Mouse (Mus musculus): ENCODE data around the gene Ltf.
A peak's percentile ranks its signal among the peaks of the same experiment; 100 is the strongest.

Ltf gene

DNA sequence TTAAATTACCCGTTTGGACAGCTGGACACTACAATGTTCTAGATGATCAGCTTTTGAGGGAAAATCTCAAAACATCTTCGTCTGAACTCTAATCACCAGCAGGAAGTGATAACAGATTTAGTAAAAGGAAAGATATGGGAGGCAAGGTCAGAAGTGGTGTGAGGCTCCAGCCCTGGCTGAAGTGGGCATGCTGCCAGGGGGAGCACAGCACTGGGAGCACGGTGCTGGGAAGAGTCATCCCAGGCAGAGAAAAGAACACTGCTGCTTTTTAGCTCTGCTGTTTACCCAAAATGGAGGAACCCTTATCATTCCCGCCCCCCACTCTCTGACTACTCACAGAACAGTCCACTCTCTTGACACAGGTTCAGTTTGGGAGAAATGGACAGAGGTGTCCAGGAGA lies 20.9 kb downstream of the Ltf start:
- DNase-seq (ENCODE audit: low read depth): no peak

GRCm38 (mm10) chr9:111042266-111042665 lies 23.2 kb downstream of the Ltf start:
- DNase-seq (ENCODE audit: low read depth): no peak

GRCm38 (mm10) chr9:111046222-111046621 lies 27.2 kb downstream of the Ltf start:
- DNase-seq (ENCODE audit: low read depth): peak; percentile 67

GRCm38 (mm10) chr9:111047266-111047665 lies 28.2 kb downstream of the Ltf start:
- peak; percentile 66 for DNase-seq (ENCODE audit: low read depth)

DNA sequence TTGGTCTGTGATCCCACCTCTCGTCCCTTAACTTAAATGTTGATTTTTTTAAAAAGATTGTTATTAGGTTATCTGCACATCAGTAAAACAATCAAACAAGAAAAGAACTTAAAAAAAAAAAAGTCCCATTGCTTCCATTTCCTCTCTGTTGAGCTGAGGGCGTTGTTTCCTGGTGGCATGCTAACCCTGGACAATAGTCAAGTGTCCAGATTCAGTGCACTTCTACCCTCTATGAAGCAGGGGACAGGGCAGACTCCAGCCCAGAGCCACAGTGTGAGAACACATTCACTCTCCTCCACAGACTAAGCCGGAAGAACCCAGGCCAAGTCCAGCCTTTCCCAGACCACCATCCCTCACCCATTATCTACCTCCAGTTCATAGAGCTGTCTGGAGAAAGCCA lies 29.4 kb downstream of the Ltf start:
- no peak for DNase-seq (ENCODE audit: low read depth)

DNA sequence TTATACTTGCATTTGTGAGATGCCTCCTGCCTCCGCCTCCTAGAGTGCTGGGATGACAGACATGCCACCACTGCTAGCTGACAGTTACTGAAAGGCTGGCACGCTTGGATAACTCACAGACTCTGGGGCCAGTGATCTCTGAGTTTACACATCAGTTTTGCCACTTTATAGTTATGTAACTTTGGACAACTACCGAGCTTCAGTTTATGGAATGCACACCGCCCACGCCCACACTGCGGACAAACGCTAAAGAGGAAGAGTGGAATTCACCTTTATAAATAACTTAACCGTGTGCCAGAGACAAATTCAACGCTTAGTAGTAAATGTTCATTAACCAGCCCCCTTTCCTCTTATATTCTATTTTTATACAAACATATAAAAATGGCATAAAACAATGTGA lies 35.9 kb downstream of the Ltf start:
- no peak for DNase-seq (ENCODE audit: low read depth)

GRCm38 (mm10) chr9:111055800-111056518 lies 36.9 kb downstream of the Ltf start:
- DNase-seq (ENCODE audit: low read depth): peak; percentile 73

GRCm38 (mm10) chr9:111056519-111056797 lies 37.4 kb downstream of the Ltf start:
- peak; percentile 80 for DNase-seq (ENCODE audit: low read depth)

DNA sequence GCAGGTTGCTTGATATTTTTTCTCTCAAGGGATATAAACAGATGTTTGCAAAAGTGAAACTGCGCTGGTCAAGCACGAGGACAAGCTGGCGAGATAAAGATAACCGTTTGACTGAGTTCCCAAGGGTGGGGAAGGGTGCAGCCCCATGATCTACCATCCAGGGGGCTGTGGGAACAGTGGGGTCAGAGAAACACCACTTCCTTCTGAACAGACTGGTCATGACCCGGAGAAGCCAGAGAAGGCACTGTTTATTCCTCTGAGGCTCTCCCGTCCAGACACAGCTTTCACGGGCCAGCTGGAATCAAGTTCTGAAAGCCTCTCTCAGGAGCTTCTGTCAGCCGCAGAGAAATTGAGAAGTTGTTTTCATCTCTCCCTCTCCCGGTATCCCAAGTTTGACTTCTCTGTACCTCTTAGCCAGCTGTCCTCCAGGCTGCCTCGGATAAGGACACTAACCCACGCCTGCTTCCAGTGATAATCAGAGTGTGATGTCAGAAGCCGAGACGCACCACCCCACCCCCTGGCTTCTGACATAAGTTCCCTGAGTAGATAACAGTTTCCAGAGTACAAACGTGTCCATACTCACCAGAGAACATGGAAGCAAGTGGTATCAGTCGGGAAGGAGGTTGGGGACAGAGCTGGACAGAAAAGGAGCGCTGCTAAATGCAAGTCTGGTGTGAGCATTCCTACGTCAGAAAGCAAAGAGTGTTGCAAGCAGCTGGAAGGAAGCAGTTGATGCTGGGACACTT lies 37.9 kb downstream of the Ltf start, which contains the start of gene Ccrl2:
Gene Ccrl2, minus strand, starts transcription at position 722 of the 746 bp plus-strand sequence.
- DNase-seq (ENCODE audit: low read depth): peak; percentile 82

DNA sequence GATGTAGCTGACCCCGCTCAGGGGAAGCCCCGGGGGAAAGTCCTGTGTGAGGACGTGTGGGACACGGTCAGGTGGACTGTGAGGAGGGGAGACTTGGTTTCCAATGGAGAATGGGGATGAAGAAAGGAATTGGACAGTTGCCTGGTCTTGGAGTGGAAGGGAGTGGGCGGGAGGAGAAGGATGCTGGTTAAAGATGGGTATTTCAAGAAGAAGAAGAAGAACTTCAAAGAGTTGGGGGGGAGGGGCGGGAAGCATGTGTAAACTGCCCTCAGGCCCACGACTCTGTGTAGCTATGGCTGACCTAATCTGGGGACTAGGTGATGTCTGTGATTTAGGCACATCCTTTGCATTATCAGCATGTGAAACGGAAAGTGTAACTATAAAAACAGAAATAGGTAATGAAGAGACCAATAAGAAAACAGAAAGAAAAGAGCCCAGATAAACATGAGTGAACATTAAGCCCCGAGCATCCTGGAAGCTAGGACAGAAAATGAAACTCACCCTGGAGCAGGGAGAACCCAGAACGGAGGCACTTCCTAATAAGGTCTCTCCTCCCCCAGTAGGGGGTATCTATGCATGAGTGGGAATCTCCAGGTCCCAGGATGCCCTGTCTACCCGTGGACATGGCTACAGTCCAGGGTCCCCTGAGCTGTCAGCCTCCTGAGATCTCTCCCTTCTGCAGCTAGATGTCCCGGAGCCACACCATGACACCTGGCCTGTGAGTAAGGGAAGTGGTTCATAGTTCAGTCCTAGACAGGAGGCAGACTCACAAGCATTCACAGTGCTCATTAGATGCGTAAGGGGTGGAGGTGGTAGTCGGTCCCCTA lies 38.7 kb downstream of the Ltf start:
- DNase-seq (ENCODE audit: low read depth): peak; percentile 83

- peak; percentile 76 for DNase-seq (ENCODE audit: low read depth)
These were observed 40.0 kb downstream of the Ltf start for GRCm38 (mm10) chr9:111058943-111059556.

DNA sequence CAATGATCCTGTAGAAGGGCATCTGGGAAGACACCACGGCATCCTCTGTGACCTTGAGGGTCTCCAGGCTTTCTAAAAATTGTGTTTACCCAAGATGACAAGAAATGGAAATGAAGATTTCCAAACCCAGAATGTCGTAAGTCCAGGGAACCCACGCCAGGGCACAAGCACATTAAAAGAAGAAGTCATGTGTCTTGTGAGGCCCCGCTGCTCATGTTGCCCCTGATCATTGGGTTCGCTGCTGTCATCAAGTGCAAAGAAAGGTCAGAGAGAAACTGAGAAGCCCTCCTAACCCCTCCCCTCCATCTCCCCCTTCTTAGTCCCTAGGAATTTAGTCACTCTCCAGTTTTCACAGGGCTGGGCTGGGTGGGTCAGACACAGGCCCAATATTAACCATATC lies 43.8 kb downstream of the Ltf start:
- DNase-seq (ENCODE audit: low read depth): no peak

- DNase-seq (ENCODE audit: low read depth): no peak
These were observed 48.0 kb downstream of the Ltf start for GRCm38 (mm10) chr9:111067052-111067451.

DNA sequence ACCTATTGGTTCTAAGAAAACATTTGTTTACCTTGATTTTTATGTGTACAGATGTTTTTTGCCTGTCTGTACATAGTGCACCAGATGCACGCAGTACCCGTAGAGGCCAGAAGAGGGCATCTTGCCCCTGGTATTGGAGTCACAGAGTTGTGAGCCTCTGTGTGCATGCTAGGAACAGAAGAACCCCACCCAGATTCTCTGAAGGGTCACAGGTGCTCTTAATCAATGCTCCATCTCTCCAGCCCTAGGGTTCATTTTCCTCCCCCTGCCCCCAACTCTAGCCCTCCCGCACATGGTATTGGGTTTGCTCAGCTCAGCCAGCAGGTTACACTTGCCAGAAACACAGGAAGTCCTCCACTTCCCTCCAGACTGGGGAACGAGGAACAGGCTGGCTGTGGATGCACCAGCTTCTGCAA lies 51.5 kb downstream of the Ltf start:
- peak; percentile 83 for DNase-seq (ENCODE audit: low read depth)

DNA sequence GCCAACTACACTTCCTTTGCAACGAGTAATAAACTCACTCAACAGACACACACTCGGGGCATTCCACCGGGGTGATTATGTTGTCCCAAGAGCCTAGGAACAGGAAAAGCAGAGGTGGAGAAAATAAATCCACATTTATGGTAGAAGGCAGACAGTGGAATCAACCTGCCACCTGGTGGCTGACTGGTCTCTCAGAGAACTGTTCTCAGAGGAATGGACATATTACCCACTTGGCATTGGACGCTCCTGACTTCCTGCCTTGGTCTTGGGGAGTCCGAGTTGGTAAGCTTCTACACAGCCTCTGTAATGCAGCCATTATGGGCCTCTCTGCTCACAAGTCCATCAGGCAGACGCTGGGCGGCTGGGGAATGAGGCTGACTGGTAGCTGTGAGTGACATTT lies 53.1 kb downstream of the Ltf start:
- DNase-seq (ENCODE audit: low read depth): peak; percentile 63

DNA sequence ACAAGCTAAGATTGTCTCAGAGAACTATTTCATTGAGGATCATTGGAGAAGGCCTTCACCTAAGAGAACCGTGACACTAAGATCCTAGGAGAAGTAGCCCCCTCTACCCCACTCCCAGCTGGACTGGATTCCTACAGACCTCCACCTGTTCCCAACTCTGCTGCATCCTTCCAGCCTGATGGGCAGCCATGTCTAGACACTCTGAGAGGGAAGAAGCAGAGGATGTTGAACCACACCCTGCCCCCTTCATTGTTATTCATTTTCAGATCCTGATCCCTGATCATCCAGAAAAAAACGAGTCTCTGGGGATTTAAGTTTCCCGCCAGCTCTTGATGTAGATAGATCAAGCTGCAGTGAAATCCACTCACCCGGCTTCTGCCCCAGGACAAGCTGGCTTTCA lies 53.9 kb downstream of the Ltf start:
- no peak for DNase-seq (ENCODE audit: low read depth)

GRCm38 (mm10) chr9:111077745-111078144 lies 58.7 kb downstream of the Ltf start:
- DNase-seq (ENCODE audit: low read depth): peak; percentile 72

DNA sequence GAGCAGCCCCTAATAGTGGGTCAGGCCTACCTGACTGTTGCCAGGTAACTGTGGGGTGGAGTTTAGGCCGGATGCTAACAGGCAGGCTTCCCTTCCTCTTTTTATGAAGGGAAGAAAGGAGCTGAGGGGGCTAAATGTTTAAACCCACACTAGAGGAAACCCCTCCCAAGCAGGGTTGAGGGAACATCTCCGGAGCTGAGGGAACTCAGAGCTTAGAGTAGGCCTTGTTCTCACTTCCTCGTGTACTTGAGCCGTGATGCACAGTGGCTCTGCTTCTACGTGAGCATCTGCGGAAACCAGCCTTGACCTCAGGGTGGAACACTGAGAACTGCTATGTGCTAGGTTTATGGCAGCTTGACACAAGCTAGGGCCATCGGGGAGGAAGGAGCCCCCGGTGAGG lies 61.7 kb downstream of the Ltf start:
- DNase-seq (ENCODE audit: low read depth): no peak

- DNase-seq (ENCODE audit: low read depth): no peak
These were observed 62.7 kb downstream of the Ltf start for GRCm38 (mm10) chr9:111081765-111082164.

GRCm38 (mm10) chr9:111085329-111085728 lies 66.3 kb downstream of the Ltf start:
- no peak for DNase-seq (ENCODE audit: low read depth)

GRCm38 (mm10) chr9:111086137-111086536 lies 67.1 kb downstream of the Ltf start:
- peak; percentile 49 for DNase-seq (ENCODE audit: low read depth)

DNA sequence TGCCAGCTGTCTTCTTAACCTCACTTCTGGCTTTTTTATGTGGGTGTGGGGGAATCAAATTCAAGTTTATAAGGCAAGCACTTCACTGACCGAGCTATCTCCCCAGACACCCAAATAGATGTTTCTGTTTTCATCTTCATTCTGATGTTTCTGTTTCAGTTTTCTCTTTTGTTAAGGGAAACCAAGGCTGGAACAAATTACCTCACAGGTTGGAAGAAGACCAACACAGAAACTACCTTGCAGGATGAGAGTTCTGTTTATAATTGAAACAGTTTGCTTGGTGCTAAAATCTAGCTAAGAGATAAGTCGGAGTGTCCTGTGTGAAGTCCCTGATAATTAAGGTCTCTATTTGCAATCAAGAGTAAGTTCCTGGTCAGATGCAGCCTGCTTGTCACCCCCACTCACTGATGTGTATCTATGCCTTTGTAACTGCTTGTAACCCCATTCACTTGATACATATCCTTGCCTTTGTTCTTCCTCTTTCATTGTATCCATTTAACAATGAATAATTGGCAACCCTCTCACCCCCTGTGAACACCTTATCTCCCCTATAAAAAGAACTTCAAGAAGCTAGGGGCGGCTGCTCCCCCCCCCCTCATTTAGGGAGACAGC lies 68.0 kb downstream of the Ltf start:
- DNase-seq (ENCODE audit: low read depth): peak; percentile 33

Data from induced T-regulatory cell, adult 2 months (primary cell).